Mouse (Mus musculus) yolk sac, embryonic 10.5 days (tissue): ENCODE data around the gene Pdia2.
"Not testable (repeated sequence)": the region's sequence is repeated elsewhere in the genome, so short reads cannot be mapped to it uniquely, and the experiment has no call there.

Experiments used
- DNase-seq: peaks from one replicate; pipeline ENCODE4 v3.0.0-alpha.2; 2017; ENCODE audit warnings: low spot score

Gene Pdia2

GRCm38 (mm10) chr17:26200831-26201705 is 2.2 kb upstream of the Pdia2 start:
- peak; percentile 31 for DNase-seq

DNA sequence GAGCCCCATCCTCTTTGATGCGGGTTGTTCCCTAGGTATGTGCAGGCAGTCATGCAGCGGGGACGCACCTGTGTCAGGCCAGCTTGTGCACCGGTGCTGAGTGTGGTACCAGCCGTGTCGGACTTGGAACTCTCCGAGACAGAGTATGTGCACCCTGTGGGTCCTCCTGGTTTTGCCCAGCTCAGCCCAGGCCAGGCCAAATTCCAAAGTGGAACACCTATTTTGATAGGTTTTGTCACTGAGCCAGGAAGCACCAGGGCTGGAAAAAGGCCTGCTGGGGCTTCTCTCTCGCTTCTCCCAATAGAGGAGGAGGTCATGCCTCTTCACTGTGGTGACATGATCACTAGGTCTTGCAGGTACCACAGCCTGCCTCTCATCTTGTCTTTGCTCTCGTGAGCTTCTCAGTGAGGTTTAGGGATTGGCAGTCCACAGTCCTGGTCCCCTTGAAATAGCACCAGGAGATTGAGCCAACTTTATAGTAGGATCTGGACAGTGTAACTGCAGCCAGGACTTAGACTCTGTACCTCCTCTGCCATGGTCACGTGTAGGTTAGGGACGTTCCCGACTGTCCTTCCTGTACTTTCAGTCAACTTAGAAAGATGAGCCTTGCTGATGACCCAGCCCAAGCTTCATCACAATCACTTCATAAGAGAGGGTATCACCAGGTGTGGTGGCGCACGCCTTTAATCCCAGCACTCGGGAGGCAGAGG is 6.3 kb downstream of the Pdia2 start:
- DNase-seq, result no peak

DNA sequence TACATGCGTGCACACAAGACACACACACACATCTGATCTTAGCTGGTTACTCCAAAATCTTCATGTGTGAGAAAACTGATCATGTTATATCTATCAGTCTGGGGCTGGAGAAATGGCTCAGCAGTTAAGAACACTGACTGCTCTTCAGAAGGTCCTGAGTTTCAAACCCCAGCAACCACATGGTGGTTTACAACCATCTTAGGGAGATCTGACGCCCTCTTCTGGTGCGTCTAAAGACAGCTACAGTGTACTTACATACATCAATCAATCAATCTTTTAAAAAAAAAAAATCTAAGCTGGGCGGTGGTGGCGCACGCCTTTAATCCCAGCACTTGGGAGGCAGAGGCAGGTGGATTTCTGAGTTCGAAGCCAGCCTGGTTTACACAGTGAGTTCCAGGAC is 7.4 kb downstream of the Pdia2 start:
- DNase-seq, result not testable (repeated sequence)

DNA sequence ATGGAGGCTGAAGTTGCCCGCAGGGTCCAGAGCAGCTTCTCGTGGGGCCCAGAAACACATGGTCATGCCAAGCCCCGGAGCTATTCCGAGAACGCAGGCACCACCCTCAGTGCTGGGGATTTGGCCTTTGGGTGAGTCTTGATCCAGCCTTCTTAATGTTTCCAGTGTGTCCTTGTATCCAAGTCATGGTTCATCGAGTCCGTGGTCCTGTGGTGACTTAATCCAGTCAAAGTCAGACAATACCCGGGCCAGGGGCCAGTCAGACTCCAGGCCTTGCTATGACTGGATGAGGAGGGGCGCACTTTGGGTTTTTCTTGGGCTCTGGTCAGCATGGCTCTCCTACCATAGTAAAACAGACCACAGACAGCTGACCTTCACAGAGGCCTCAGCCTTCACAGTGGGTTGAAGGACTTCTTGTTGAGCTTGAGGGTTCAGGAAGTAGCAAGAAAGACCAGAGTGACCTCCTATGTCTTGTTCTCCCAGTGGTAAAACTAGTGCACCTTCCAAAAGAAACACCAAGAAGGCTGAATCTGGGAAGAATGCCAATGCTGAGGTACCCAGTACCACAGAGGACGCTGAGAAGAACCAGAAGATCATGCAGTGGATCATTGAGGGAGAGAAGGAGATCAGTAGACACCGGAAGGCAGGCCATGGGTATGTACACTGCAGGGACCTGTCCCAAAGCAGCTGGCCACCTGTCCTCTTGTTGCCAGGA is 10.6 kb downstream of the Pdia2 start:
- no peak for DNase-seq

DNA sequence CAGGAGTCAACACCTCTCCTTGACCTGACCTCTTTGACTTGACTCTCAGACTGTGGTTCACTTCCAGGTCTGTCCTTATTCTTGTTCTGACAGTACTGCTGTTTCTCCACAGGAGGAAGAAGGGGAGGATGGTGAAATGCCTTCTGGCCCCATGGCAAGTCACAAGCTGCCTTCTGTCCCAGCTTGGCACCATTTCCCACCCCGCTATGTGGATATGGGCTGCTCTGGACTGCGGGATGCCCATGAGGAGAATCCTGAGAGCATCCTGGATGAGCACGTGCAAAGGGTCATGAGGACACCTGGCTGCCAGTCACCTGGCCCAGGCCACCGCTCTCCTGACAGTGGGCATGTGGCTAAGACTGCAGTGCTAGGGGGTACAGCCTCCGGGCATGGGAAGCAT is 11.3 kb downstream of the Pdia2 start:
- DNase-seq, result no peak

DNA sequence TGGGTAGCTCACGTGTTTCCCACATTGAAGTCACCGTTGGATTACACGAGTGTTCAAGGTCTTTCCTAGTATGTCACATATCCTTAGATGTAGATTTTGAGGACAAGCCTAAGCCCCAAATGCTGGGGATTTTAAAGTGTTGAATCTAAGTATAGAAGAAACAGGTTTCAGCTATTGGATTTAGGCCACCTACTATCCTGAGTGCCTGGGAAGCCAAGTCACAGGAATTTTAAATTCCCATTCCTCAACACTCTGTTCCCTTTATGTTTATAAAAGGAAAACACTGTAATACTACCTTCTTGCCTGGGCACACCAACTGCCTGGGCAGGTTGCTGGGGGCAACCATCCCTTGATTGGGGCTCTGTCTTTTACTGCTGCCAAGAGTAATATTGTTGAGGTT is 17.7 kb downstream of the Pdia2 start:
- no peak for DNase-seq

DNA sequence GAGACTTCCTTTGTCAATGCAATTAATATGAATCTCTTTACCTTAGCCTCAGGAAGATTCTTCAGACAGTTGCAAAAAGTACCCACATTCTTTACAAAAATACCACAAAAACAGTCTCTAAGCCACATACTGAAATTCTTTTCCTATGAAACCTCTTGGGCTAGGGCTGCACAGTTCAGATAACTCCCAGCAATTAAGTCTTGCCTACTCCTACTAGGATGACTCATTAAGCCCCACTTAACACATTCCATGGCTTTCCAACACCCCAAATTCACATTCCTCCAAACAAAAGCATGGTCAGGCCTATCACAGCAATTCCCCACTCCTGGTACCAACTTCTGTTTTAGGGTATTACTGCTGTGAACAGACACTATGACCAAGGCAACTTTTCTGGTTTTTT is 20.3 kb downstream of the Pdia2 start:
- no peak for DNase-seq

- DNase-seq, result not testable (repeated sequence)
Measured at GRCm38 (mm10) chr17:26175248-26175647, 23.6 kb downstream of the Pdia2 start.

DNA sequence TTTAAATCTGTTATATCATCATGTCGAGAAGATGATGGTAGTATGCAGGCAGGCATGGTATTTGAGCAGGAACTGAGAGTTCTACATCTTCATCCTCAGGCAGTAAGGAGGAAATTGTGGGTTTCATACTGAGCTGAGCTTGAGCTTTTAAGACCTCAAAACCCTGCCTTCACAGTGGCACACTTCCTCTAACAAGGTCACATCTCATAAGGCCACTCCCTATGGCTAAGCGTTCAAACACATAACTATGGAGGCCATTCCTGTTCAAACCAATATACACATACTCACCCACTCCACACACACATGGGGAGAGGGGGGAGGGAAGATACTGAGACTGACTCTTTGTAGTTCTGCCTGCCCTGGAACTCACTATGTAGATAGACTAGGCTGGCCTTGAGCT is 30.8 kb downstream of the Pdia2 start:
- DNase-seq, result no peak

- no peak for DNase-seq
Measured at GRCm38 (mm10) chr17:26162736-26163135, 36.2 kb downstream of the Pdia2 start.

GRCm38 (mm10) chr17:26151886-26152630 is 46.8 kb downstream of the Pdia2 start:
- no peak for DNase-seq

DNA sequence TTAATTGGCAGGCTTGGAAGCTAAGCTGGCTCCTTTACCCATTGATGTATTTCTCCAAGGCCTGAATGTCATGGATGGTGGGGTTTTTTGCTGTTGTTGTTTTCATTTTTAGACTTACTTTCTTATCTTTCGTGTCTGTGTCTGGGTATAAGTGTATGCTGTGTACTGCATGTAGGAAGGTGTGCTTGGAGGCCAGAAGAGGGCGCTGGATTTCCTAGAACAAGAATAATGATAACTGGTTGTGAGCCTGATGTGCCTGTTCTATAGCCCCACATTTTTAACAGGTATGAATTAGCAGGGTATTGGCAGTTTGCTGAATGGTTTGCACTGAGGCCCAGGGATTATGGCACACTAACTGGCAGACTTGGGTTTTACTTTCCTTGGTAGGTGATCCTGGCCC is 49.8 kb downstream of the Pdia2 start:
- no peak for DNase-seq
